Mouse (Mus musculus) cerebellum, postnatal 4 days (tissue): ENCODE data around the gene Gm13089.
"Not testable (repeated sequence)": the region's sequence is repeated elsewhere in the genome, so short reads cannot be mapped to it uniquely, and the experiment has no call there.

Experiments used
- DNase-seq, 2 experiments: peaks; one replicate each; pipeline ENCODE4 v3.0.0; 2022; ENCODE audit warnings: low spot score in 2 of 2, mixed read lengths in 1 of 2

Gm13089 gene

GRCm38 (mm10) chr4:143702611-143703010 is at the start of gene Gm13089:
TSS of gene Gm13089 (minus strand) at chr4:143702711.
- DNase-seq, result no peak

- DNase-seq, result no peak
Observed at GRCm38 (mm10) chr4:143719155-143719554, 16.6 kb upstream of the Gm13089 start, which contains the start of gene Gm13078. TSS of gene Gm13078 (plus strand) at chr4:143719455.

GRCm38 (mm10) chr4:143657146-143657545 is 45.4 kb downstream of the Gm13089 start, which contains the start of gene Gm13088:
TSS of gene Gm13088 (minus strand) at chr4:143657246.
- DNase-seq, result not testable (repeated sequence)
